Mouse (Mus musculus): ENCODE measurements around the gene Gm5447. TPM values are rescaled to one million over a fixed set of nuclear protein-coding genes. Genes with fewer than 3 reads are reported as not detected.

Gene Gm5447
- polyA plus RNA-seq, 1 experiment, result not detected

DNA sequence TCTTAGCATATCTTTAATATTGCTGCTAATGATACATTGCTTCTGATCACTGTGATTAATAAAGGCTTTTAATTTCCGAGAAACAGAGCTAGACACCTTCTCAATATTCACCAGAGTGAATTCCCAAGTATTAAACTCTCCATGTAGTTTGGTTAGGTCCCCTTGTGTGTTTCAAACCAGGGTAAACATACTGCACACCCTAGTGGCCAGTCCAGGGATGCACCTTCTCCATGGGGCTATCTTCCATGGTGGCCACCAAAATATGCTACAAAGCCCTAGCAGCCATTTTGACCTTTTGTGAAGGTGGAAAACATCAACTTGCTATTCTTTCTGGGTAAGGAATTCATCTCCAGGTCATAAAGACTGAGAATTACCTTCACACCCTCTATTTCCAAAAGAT lies 7.7 kb downstream of the Gm5447 start:
- Histone ChIP-seq H3K4me1 (ENCODE audit: control insufficient read depth, insufficient read depth, low read length) (peaks cover 2% of the 10 kb centered on the region; the same call in 1 of the 2 replicates), H3K4me3 (replicated peaks; ENCODE audit: extremely low read depth, low read depth, low read length) (no peak overlapping the region)
- DNase-seq, result peak; percentile 30
- WGBS, result 49% methylated on average over 1 of the region's 1 CpGs
- TF ChIP-seq CTCF (IDR thresholded peaks at IDR 0.05; ENCODE audit: insufficient read depth, low read length) (peak; percentile 78), POLR2A (IDR thresholded peaks at IDR 0.05; ENCODE audit: borderline replicate concordance, extremely low read depth, low read depth, low read length) (no peak)

DNA sequence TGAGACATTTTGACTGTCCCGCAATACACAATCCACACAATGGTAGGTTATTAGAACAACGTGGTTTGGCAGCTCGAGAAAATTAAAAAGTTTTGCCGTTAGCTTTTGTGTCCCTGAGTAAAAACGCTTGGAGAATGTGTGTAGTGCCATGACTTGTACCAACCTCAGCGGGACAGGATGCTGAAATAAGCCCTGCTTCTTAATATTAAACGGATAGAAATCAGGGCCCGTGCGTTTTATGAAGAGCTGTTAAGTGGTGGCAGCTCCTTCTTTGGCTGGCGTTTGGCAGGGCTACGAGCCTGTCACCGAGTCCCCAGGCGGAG lies 11.2 kb downstream of the Gm5447 start:
- no peak for DNase-seq
- no peak for TF ChIP-seq CTCF (IDR thresholded peaks at IDR 0.05; ENCODE audit: insufficient read depth, low read length)
- TF ChIP-seq POLR2A (IDR thresholded peaks at IDR 0.05; ENCODE audit: borderline replicate concordance, extremely low read depth, low read depth, low read length), result no peak
- peak overlapping the region; percentile 54 for H3K4me3 ChIP-seq (replicated peaks; ENCODE audit: extremely low read depth, low read depth, low read length)
- 14% methylated on average over 13 of the region's 13 CpGs for WGBS
- H3K4me1 ChIP-seq (ENCODE audit: control insufficient read depth, insufficient read depth, low read length), result peaks cover 2% of the 10 kb centered on the region; the same call in 1 of the 2 replicates

- peak; percentile 51 for DNase-seq
- no peak for TF ChIP-seq CTCF (IDR thresholded peaks at IDR 0.05; ENCODE audit: insufficient read depth, low read length)
- peak; percentile 38; the same call in 1 of the 2 replicates for TF ChIP-seq POLR2A (IDR thresholded peaks at IDR 0.05; ENCODE audit: borderline replicate concordance, extremely low read depth, low read depth, low read length)
- WGBS, result 14% methylated on average over 27 of the region's 27 CpGs
Measured at GRCm38 (mm10) chr13:30985598-30986466, 11.8 kb downstream of the Gm5447 start.

DNA sequence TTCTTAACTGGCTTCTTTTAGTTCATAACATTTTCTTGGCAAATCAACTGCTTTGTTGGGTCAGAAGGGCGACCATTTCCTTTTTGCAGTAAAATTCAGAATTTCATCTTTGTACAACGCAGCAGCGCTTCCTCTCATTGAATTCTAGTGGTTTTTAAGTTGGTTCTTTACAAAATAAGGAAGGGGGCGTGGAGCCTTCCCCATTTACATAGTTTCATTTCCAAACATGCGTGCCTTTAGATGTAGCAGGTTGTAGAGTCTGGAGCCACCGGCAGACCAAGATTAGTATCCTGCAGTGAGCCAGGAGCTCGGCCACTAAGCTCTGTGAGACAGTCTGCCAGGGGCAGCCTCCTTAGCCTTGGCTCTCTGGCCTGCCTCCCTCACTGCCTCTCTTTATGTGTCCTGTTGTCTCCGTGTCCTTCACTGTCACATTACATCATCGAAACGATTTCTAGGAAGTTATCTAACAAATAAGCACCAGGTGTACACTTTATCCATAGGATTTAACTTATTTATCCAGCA lies 13.0 kb downstream of the Gm5447 start:
- DNase-seq, result no peak
- Histone ChIP-seq H3K4me3 (replicated peaks; ENCODE audit: extremely low read depth, low read depth, low read length) (no peak overlapping the region), H3K4me1 (ENCODE audit: control insufficient read depth, insufficient read depth, low read length) (peaks cover 2% of the 10 kb centered on the region; the same call in 1 of the 2 replicates)
- WGBS, result 63% methylated on average over 10 of the region's 10 CpGs
- no peak for TF ChIP-seq POLR2A (IDR thresholded peaks at IDR 0.05; ENCODE audit: borderline replicate concordance, extremely low read depth, low read depth, low read length)
- no peak for TF ChIP-seq CTCF (IDR thresholded peaks at IDR 0.05; ENCODE audit: insufficient read depth, low read length)

More at GRCm38 (mm10) chr13:30985598-30986466, 11.8 kb downstream of the Gm5447 start:
- H3K4me3 ChIP-seq (replicated peaks; ENCODE audit: extremely low read depth, low read depth, low read length), result peak overlapping the region; percentile 54
- H3K4me1 ChIP-seq (ENCODE audit: control insufficient read depth, insufficient read depth, low read length), result peaks cover 2% of the 10 kb centered on the region; the same call in 1 of the 2 replicates

DNA sequence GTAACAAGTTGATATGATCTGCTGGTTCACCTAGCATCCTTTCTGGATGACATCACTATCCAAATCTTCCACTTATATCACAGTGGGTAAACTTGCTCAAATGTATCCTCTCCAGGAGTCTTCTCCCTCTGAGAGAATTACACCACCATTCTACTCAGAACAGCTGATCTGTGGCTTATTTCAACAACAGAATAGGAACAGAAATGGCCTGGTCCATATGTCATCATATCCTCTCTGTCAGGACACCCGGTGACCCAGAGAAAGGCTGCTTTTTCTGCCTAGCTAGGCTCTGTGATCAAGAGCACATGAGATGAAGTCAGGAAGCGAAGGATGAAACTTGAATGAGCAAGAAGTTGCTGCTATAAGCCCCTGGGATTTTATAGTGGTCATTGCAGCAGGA lies 13.7 kb downstream of the Gm5447 start:
- DNase-seq, result no peak
- H3K4me3 ChIP-seq (replicated peaks; ENCODE audit: extremely low read depth, low read depth, low read length), result no peak overlapping the region
- WGBS, result 74% methylated on average over 2 of the region's 2 CpGs
- peaks cover 2% of the 10 kb centered on the region; the same call in 1 of the 2 replicates for H3K4me1 ChIP-seq (ENCODE audit: control insufficient read depth, insufficient read depth, low read length)
- no peak for TF ChIP-seq POLR2A (IDR thresholded peaks at IDR 0.05; ENCODE audit: borderline replicate concordance, extremely low read depth, low read depth, low read length)
- TF ChIP-seq CTCF (IDR thresholded peaks at IDR 0.05; ENCODE audit: insufficient read depth, low read length), result no peak

GRCm38 (mm10) chr13:30989710-30990109 lies 15.7 kb downstream of the Gm5447 start:
- Histone ChIP-seq H3K4me1 (ENCODE audit: control insufficient read depth, insufficient read depth, low read length) (peaks cover 1% of the 10 kb centered on the region; the same call in 1 of the 2 replicates), H3K4me3 (replicated peaks; ENCODE audit: extremely low read depth, low read depth, low read length) (no peak overlapping the region)
- TF ChIP-seq CTCF (IDR thresholded peaks at IDR 0.05; ENCODE audit: insufficient read depth, low read length) (no peak), POLR2A (IDR thresholded peaks at IDR 0.05; ENCODE audit: borderline replicate concordance, extremely low read depth, low read depth, low read length) (no peak)
- 67% methylated on average over 10 of the region's 10 CpGs for WGBS
- DNase-seq, result no peak

DNA sequence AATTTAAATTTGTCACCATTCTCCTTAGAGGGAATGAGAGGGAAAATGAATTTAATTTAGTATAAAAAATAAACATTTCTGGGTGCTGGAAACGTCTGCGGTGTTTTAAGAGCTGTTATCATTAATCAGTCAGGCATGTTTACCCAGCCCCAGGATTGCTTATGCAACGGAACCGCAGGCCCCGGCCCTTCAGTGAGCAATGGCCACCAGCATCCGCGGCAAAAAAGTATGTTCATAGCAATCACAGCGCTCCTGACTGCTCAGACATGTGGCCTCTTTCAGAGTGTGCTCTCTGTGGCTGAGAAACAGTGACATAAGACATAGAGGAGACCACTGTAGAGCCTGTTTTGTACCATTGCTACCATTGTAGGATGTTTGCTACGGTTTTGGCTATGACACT lies 16.2 kb downstream of the Gm5447 start:
- Histone ChIP-seq H3K4me1 (ENCODE audit: control insufficient read depth, insufficient read depth, low read length) (no peaks in the 10 kb centered on the region), H3K4me3 (replicated peaks; ENCODE audit: extremely low read depth, low read depth, low read length) (no peak overlapping the region)
- TF ChIP-seq POLR2A (IDR thresholded peaks at IDR 0.05; ENCODE audit: borderline replicate concordance, extremely low read depth, low read depth, low read length), result no peak
- no peak for TF ChIP-seq CTCF (IDR thresholded peaks at IDR 0.05; ENCODE audit: insufficient read depth, low read length)
- DNase-seq, result no peak
- WGBS, result 25% methylated on average over 9 of the region's 9 CpGs

GRCm38 (mm10) chr13:30993819-30994218 lies 19.8 kb downstream of the Gm5447 start:
- H3K4me3 ChIP-seq (replicated peaks; ENCODE audit: extremely low read depth, low read depth, low read length), result no peak overlapping the region
- peak; percentile 39 for DNase-seq
- 35% methylated on average over 3 of the region's 3 CpGs for WGBS
- no peaks in the 10 kb centered on the region for H3K4me1 ChIP-seq (ENCODE audit: control insufficient read depth, insufficient read depth, low read length)
- TF ChIP-seq POLR2A (IDR thresholded peaks at IDR 0.05; ENCODE audit: borderline replicate concordance, extremely low read depth, low read depth, low read length) (no peak), CTCF (IDR thresholded peaks at IDR 0.05; ENCODE audit: insufficient read depth, low read length) (peak; percentile 20; the same call in 1 of the 2 replicates)

DNA sequence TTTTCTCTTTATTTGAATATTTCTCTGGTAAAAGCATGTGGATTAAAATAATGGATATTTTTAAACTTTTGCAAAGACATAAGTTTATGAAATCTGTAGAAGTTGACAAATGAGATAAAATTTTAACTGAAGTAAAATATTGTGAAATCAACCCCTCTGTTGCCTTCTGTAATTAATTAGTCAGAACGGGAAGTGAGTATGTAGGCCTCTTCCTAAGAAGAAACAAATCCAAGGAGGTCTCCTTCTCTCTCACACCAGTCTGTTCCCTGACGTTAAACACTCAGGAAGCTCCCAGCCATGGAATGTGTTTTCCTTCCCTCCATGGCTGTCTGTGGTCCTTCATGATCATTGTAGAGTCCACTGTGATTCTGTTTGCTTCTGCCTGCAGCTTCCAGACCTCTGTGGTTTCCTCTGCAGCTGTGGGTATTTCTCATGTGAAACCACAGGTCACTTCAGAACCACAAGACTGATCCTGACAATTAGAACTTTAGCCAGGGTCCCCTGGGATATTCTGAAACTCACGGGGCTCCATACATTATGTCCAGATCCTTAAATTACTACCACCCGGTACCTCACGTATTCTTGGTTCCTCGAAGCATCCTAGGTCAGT lies 20.4 kb downstream of the Gm5447 start:
- no peak for DNase-seq
- Histone ChIP-seq H3K4me3 (replicated peaks; ENCODE audit: extremely low read depth, low read depth, low read length) (no peak overlapping the region), H3K4me1 (ENCODE audit: control insufficient read depth, insufficient read depth, low read length) (no peaks in the 10 kb centered on the region)
- TF ChIP-seq CTCF (IDR thresholded peaks at IDR 0.05; ENCODE audit: insufficient read depth, low read length) (no peak), POLR2A (IDR thresholded peaks at IDR 0.05; ENCODE audit: borderline replicate concordance, extremely low read depth, low read depth, low read length) (no peak)
- WGBS, result 69% methylated on average over 6 of the region's 6 CpGs
